Mouse (Mus musculus): Measurements from ENCODE around the gene Macrod2.
A peak's percentile ranks its signal among the peaks of the same experiment; 100 is the strongest.

Gene Macrod2

DNA sequence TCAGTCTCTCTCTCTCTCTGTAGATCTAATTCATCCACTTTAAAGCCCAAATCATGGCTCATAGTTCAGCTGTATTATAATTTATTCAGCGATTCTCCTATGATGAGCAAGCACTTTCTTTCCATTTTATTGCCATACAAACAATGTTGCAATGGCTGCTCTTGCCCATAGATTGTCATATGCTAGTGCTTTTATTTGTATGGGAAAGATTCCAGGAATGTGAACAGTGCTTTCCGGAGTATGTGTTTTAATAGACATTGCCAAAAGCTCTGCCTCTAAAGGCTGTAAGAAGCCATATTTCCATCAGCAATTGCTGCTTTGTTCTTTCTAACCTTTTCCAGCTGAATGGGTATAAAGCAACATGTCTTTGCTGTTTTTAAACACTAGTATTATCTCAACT is 1872.7 kb downstream of the Macrod2 start:
- no peak for DNase-seq

DNA sequence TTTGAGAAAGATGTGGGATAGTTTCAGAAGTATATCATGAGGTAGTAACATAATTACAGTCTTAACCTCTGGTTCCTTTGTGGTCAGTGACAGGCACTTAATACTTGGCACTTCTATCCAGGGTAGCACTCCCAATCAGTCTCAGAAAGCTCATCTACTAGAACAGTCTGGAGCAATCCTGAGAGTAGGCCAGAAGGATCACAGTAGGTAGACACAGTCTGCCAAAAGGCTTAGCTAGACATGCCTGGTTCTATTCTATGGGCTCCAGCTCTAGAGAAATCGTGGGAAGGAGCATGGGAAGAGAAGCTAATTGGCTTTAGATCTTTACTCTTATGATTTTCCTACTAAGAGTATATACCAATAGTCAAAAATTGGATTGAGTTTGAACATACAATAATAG is 1891.7 kb downstream of the Macrod2 start:
- peak; percentile 90 for DNase-seq

DNA sequence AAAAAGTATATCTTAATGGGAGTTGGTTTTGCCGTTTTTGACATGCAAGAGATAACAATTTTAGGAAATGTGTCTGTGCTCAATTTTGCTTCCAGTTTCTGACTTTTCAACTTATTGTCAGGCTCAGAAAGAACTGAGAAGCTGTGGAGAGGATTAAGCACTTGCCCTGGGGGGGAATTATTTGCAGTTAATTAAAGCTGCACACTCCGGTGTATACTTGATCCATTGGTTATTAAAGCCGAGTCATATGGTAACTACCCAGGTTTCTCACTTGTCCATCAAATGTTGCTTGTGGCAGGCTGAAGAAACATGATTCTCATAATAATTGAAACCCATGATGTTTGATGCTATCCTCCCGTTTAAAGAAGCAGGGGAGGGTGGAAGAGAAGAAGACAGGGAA is 1899.7 kb downstream of the Macrod2 start:
- DNase-seq = no peak

GRCm38 (mm10) chr2:142303098-142303911 is 1908.2 kb downstream of the Macrod2 start:
- no peak for DNase-seq

DNA sequence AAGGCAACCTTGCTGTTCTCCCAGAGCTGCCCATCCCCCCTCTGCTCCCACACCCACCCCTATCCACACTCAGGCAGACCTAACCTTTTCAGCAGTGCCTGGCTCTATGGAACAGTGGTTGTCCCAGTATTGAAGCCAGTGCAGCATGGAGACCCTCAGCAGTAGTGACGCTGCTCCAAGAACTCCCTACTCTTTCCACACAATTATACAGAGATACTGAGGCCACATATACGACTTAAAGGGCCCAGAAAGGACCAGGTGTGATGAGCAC is 1908.7 kb downstream of the Macrod2 start:
- DNase-seq = no peak

- DNase-seq = peak; percentile 63
Observed at GRCm38 (mm10) chr2:142323158-142323557, 1928.0 kb downstream of the Macrod2 start.

GRCm38 (mm10) chr2:142326737-142327136 is 1931.6 kb downstream of the Macrod2 start:
- peak; percentile 80 for DNase-seq

GRCm38 (mm10) chr2:142329761-142330160 is 1934.7 kb downstream of the Macrod2 start:
- DNase-seq = no peak

DNA sequence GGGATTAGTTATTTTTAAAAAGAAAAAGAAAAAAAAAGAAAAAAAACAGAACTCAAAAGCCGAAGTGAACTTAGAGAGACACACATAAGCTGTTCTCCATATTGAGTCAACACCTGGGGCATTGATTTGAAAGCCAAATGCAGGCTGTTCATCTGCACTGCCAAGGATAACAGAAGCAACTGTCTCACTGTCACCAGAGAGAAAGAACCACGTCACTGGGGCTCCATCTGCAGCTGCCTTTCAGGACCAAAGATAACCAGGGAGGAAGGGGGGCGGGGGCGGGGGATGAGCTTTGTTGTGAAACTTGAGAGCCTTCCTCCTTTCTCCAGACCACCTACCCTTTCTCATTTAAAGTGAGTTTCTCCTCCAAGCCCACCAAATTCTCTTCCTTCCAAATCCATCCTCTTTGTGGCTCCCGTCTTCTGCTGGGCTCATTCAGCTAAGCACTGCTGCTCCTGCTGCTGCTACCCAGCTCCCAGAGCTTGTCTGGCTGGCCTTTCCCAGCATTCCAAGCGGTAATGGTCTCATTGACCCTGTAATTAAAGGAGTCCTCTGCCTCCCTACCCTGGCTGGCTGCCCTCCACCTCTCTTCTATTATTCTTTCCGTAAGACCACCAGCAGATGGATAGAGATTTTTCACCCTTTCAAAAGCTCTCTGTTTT is 1939.5 kb downstream of the Macrod2 start:
- DNase-seq = no peak

- no peak for DNase-seq
Observed at GRCm38 (mm10) chr2:142335103-142335999, 1940.2 kb downstream of the Macrod2 start.

DNA sequence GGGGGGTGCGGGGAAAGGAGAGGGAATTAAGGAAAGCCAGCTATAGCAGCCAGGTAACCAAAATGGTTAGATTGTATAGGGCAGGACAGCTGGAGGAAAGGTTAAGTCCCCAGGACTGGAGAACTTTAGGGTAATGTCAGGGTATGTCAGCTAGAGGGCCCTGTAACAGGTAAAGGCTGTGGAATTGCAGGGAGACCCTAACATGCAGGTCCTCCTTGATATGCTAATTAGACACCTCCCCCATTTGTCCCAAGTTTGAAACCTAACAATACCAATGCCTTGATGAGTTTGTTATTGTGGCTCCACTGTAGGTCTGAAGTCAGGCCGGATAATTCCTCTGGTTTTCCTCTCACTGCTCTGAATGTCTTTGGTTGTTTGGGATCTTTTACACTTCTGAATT is 1948.9 kb downstream of the Macrod2 start:
- no peak for DNase-seq

DNA sequence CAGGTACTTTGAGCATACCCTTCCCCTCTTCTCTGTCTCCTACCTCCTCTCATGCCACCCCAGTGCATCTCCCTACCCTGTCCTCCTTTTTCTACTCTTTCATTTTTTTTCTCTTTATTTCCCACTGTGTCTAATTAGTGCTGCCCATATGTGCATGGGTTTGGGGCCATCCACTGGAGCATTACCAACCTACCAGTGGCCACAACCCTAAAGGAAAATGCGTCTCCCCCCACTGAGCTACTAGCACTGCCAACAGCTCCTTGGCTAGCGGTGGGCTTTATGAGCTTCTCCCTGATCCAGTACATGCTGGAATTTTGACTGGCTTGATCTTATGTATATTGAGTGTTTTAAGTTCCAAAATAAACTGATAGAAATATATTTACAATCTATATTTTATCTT is 1949.6 kb downstream of the Macrod2 start:
- DNase-seq = peak; percentile 93

DNA sequence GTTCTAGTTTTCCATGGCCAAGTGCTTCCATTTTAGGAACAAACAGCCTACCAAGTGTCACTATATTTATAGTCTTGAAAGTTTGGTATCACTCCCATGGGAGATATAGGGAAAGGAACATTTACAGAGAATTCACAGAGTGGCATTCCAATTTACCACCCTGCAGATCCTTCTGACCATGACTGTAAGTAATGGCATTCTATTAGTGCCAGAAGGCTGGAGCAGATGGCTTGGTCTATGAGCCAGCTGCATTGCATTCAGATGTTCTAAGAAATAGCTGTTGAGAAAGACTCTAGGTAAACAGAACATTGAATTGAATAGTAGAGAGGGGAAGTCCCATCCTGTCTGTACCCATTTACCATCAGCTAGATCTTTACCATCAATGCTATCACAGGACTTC is 1954.7 kb downstream of the Macrod2 start:
- DNase-seq = peak; percentile 76

DNA sequence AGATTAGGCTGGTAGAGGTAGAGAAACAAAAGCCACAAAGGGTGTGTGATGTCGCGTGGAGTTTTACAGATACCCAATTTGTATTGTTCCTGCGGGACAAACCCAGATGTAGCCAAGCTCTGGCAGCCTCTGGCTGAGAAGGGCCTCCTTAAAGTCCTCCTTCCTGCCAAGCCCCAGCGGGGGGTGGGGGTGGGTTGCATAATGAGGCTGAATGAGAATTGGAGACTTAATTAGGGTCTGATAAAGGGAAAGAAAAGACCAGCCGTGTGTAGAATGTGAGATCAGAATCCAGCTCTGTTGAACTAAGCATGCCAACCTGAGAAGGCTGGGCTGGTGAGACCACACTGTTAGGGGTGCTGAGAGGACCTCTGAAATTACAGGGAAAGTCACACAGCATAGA is 1967.8 kb downstream of the Macrod2 start:
- DNase-seq = no peak

DNA sequence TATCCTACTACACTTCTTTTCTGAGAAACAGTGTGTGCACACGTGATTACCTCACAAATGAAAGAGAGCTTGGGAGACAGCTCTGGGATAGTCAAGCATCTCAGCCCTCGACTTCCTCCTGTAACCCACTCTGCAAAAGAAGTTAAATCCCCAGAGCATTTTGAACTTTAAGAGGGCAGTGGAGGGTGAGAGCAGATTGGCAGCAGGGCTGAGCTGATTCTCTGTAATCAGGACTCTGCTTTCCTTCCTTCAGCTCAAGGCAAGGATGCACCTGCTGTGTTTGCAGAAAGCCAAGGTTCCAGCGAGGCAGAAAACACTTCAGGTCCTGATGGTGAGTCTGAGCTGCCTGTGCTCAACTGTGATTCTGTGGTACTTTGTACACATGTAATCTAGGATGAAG is 1978.9 kb downstream of the Macrod2 start:
- DNase-seq = peak; percentile 62

DNA sequence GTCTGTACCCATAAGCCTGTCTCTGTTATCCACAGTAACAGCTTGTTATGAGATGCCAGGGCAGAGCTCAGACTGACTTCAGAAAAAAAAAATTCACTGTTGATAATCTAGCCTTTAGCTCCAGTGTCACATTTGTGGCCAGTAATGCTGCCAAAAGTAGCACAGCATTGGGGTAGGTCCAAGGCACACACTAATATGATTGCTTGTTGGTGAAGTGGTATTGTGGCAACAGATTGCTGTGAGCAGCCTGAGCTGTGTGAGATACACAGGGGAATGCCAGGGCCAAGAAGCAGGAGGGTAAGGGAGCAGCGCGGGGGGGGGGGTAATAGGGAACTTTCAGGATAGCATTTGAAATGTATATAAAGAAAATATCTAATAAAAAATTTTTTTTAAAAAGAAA is 1985.5 kb downstream of the Macrod2 start:
- peak; percentile 96 for DNase-seq

DNA sequence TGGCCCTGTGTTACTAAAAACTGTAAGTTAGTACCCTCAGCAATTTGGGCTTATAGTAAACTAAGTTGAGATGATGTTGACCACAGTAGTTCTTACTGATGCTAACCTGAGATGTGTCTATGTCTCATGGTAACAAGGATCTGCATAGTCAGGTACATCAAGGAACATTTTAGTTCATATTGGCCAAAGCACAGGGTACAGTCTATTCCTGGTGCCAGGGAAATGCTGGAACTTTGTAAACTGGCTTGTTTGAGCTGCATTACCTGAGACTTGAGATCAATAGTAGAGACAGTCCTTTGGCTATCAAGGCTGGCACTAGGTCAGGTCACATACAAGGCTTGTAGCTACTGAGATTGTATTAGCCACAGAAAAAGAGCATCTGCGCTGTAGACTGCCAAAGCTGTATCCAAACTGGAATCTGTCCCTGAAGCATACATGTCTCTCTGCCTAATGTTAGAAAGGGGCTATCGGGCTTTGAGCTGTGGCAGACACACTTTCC is 1986.0 kb downstream of the Macrod2 start:
- DNase-seq = peak; percentile 51

GRCm38 (mm10) chr2:142393546-142393945 is 1998.4 kb downstream of the Macrod2 start:
- no peak for DNase-seq

- DNase-seq = no peak
Observed at GRCm38 (mm10) chr2:142399490-142399889, 2004.4 kb downstream of the Macrod2 start.

DNA sequence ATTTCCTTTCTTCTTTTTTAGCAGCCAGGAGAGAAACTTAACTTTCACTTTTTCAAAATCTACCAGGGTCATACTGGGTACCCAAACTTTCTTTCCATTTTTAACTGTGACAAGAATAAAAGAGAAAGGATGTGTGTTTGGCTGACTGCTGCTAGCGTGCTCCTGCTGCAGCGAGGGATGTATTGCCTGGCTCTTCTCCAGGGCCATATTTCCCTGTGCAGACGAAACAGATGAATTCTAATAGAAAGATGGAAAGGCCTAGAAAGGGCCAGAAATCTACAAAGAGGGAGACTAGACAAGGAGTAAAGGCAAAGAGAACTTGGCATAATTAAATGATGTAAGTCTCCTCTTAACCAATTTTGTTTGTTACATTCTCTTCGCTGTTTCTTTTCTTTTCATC is 2005.7 kb downstream of the Macrod2 start:
- DNase-seq = no peak

DNA sequence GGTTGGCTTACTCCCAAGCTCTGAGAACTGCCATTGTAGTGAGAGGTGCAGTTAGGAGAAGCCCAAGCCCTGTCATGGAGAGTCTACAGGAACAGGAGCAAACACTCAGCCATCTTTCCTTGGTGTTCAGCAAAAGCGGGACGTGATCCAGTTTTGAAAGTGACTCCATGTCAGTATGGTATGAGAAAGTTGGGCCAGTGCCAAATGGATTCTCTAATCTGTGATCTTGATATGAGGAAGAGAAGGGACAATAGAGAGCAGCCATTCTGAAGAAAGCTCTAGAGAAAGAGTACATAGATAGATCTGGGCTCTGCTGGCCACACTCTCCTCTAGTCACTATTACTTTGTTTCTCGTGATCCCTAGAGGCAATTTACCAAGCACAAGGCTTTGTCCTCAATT is 2006.2 kb downstream of the Macrod2 start:
- DNase-seq = no peak

DNA sequence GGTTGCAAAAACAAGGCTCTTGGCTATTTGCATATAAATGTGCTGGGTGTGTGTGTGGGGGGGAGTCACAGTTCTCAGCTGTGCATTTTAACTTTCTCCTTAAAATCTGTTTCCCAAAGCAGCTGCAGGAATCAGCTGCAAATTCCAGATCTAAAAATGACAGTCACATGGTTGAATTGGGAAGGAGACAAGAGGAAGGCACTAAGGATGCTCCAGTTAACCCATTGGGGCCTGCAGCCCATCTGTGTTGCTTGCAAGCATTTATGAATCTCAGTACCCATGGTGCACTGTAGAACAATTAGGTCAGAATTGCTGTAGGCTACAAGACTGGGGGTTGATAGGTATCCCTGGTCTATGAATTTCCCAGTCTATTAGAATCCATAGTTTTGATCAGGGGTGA is 2008.3 kb downstream of the Macrod2 start:
- no peak for DNase-seq

DNA sequence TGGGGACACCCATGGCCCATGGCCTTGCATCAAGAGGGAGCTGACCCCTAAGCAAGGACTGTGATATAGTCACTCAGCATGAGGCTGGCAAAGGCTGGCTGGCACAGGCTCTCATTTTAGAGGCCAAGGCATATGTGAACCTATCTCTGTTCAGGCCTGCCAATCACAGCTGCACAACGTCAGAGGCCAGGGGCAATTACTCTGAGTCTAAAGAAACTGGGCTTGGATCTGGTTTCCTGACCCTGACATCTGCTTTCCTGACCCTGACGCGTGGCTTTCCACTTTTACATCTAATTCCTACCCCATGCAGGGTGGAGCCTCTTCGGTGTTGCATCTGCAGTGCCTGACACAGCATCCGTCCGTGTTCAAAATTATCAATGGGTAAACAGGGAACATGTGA is 2009.2 kb downstream of the Macrod2 start:
- no peak for DNase-seq

- no peak for DNase-seq
Observed at GRCm38 (mm10) chr2:142407341-142407740, 2012.2 kb downstream of the Macrod2 start.

Measured in cerebellum, adult 9-11 months (tissue).